Mouse (Mus musculus) bone marrow, adult 2 months (tissue): ENCODE measurements around the gene Elavl2.

Experiments used
- CTCF ChIP-seq: fragments of 200-500 bp; IDR thresholded peaks from 2 replicates; pipeline ENCODE4 v1.5.1; 2011; ENCODE audit warnings: low read length, control low read depth; ENCODE audit not compliant: control insufficient read depth, insufficient read depth
- POLR2A ChIP-seq: fragments of 200-500 bp; IDR thresholded peaks from 2 replicates; pipeline ENCODE4 v1.6.1; 2011; ENCODE audit warnings: low read depth, mild to moderate bottlenecking, control low read depth, low read length, borderline replicate concordance; ENCODE audit not compliant: control insufficient read depth

- TF ChIP-seq CTCF = no peak
- no peak for TF ChIP-seq POLR2A
Measured at GRCm38 (mm10) chr4:91230439-91230863, 170.1 kb downstream of the Elavl2 start.
